Mouse (Mus musculus): ENCODE data around the gene Fdx1l.

DNA sequence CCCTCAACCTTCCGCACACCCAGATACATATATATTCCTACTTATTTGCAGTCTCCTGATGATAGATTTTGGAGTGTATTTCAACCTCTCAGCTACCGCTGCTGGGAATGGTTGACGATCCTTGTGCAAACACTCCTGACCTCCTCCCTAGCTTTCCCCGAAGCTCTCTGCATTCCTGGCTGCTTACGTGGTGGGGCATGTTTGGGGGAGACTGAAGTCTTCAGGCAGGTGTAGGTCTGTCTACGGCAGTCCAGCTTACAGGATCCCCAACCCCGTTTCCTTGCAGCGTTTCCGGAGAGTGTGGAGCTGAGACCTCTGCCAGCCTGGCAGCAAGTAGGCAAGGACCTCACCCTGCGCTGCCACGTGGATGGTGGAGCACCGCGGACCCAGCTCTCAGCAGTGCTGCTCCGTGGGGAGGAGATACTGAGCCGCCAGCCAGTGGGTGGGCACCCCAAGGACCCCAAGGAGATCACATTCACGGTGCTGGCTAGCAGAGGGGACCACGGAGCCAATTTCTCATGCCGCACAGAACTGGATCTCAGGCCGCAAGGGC is 48.1 kb downstream of the Fdx1l start:
- TF ChIP-seq GATA1 (IDR thresholded peaks at IDR 0.05; ENCODE audit: low read length) = no peak
- TF ChIP-seq TAL1 (IDR thresholded peaks at IDR 0.05; ENCODE audit: low read length) = no peak

Measured in erythroblast, embryonic 14.5 days (primary cell).